Mouse (Mus musculus) liver, embryonic 14.5 days (tissue): Measurements from ENCODE around the gene Med22. TPM values are rescaled to one million over a fixed set of nuclear protein-coding genes. Genes with fewer than 3 reads are reported as not detected.

ENCODE experiments used
- ATAC-seq: fragments of 200-750 bp; cut with Nextera tagmentation; 2 replicates; pipeline ENCODE4 v1.8.0; 2017; ENCODE audit warnings: moderate number of reproducible peaks, mild to moderate bottlenecking, moderate library complexity; ENCODE audit not compliant: insufficient read depth
- DNase-seq, 3 experiments: peaks; one replicate each; pipeline ENCODE4 v3.0.0-alpha.2; 2012 to 2013; ENCODE audit warnings: low read depth in 3 of 3, low spot score in 3 of 3
- H3K27ac ChIP-seq: fragments of 300-500 bp; sonication (generic); 2 replicates; pipeline ENCODE4 v1.5.1; 2014; ENCODE audit warnings: moderate library complexity, mild to moderate bottlenecking, control low read depth, inconsistent platforms
- H3K27me3 ChIP-seq: fragments of 300-500 bp; sonication (generic); 2 replicates; pipeline ENCODE4 v1.6.1; 2014; ENCODE audit warnings: mild to moderate bottlenecking, low read length, moderate library complexity; ENCODE audit not compliant: control insufficient read depth, insufficient read depth
- H3K36me3 ChIP-seq: fragments of 300-500 bp; sonication (generic); replicated peaks from 2 replicates; pipeline ENCODE4 v1.6.1; 2014; ENCODE audit warnings: low read depth; ENCODE audit not compliant: control insufficient read depth, insufficient read depth
- H3K4me1 ChIP-seq, 2 experiments: fragments of 200-500 bp in 1 of 2; fragments of 300-500 bp in 1 of 2; sonication (generic) in 1 of 2; replicated peaks; 2 replicates each; pipeline ENCODE4 v1.6.1; 2012 to 2014; ENCODE audit warnings: antibody characterized with exemption in 1 of 2, inconsistent platforms in 1 of 2, low read length in 1 of 2; ENCODE audit not compliant: control insufficient read depth in 2 of 2, insufficient read depth in 2 of 2
- H3K4me2 ChIP-seq: fragments of 300-500 bp; sonication (generic); 2 replicates; pipeline ENCODE4 v1.6.1; 2014; ENCODE audit warnings: low read depth, mild to moderate bottlenecking, control low read depth, moderate library complexity
- H3K4me3 ChIP-seq, 2 experiments: fragments of 200-500 bp in 1 of 2; fragments of 300-500 bp in 1 of 2; sonication (generic) in 1 of 2; 2 replicates each; pipeline ENCODE4 v1.5.1; 2012 to 2014; ENCODE audit warnings: low read depth in 2 of 2, low read length in 2 of 2, mild to moderate bottlenecking in 2 of 2, control low read depth in 1 of 2, inconsistent platforms in 1 of 2, moderate library complexity in 1 of 2; ENCODE audit not compliant: insufficient read depth in 1 of 2
- H3K9ac ChIP-seq: fragments of 300-500 bp; sonication (generic); replicated peaks from 2 replicates; pipeline ENCODE4 v1.6.1; 2014; ENCODE audit warnings: mild to moderate bottlenecking, control low read depth, moderate library complexity
- H3K9me3 ChIP-seq: fragments of 300-500 bp; sonication (generic); 2 replicates; pipeline ENCODE4 v1.6.1; 2016; ENCODE audit warnings: low read length, mixed read lengths; ENCODE audit not compliant: control insufficient read depth
- CTCF ChIP-seq: IDR thresholded peaks from 2 replicates; pipeline ENCODE4 v1.5.1; 2016; ENCODE audit warnings: antibody characterized with exemption, low read depth, control low read depth
- EP300 ChIP-seq: IDR thresholded peaks from 2 replicates; pipeline ENCODE4 v1.6.1; 2016; ENCODE audit warnings: antibody characterized with exemption, low read depth
- WGBS: fragments of 180-500 bp; shearing (Covaris S2); extraction: QIAGEN DNeasy Blood & Tissue Kit; methylation state at CpG from one replicate; pipeline ENCODE4 v1.1.7; 2014; ENCODE audit not compliant: insufficient replicate concordance; 5-methylcytosine and 5-hydroxymethylcytosine counted together
- polyA plus RNA-seq, 2 experiments: library from polyadenylated mRNA; depleted of rRNA in 1 of 2; stranded (reverse) in 1 of 2; unstranded in 1 of 2; fragments of >200 nt; fragmentation: Nextera tagmentation in 1 of 2; extraction: Ambion mirVana in 1 of 2; gene quantifications; 2 replicates each; pipeline versions ENCODE4 v1.2.1 to v1.2.3; 2012 to 2014

The Med22 gene
- polyA plus RNA-seq, 2 experiments: 10.4 to 15.1 TPM

- no peak overlapping the region for H3K4me3 ChIP-seq
- DNase-seq (no peak), ATAC-seq (no peak)
- H3K27me3 ChIP-seq: no peaks in the 10 kb centered on the region
- no peaks in the 10 kb centered on the region; the same call in 1 of the 2 replicates for H3K36me3 ChIP-seq
- H3K27ac ChIP-seq: no peak overlapping the region
- whole genome bisulfite sequencing: 12% methylated on average over 1 of the region's 1 CpGs
- H3K9ac ChIP-seq: no peak overlapping the region
- H3K9me3 ChIP-seq: no peaks in the 10 kb centered on the region
- TF ChIP-seq EP300: no peak
- TF ChIP-seq CTCF: no peak
- peaks cover 5 to 13% of the 10 kb centered on the region in 2 experiments for H3K4me1 ChIP-seq
- H3K4me2 ChIP-seq: no peak overlapping the region
Observed at GRCm38 (mm10) chr2:26936425-26936824, 25.9 kb upstream of the Med22 start.

DNA sequence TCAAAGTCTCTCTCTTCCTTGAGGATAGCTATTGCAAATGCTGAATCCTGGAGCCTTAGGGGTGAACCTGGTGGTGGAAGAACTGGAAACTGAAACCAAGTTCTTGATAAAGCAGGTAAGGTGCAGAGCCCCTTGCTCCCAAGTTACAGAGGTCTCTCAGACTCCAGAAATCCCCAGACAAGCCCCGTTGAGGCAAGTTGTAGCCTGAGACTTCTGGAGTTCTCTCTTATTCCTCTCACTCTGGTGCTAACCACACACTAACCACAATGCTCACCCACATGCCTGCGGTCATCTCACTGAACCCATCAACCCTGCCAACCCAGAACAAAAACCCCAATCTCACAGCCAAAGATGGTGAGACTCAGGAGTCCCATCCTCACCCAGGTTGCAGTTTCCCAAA, 24.8 kb upstream of the Med22 start:
- Histone ChIP-seq H3K36me3 (peaks cover 5% of the 10 kb centered on the region), H3K9me3 (no peaks in the 10 kb centered on the region), H3K4me1 (peaks cover 9 to 21% of the 10 kb centered on the region in 2 experiments), H3K27ac (no peak overlapping the region), H3K27me3 (no peaks in the 10 kb centered on the region), H3K4me2 (no peak overlapping the region), H3K9ac (no peak overlapping the region), H3K4me3 (no peak overlapping the region)
- TF ChIP-seq EP300 (no peak), CTCF (no peak)
- 14% methylated on average over 2 of the region's 2 CpGs for WGBS
- no peak for DNase-seq
- ATAC-seq: no peak

DNA sequence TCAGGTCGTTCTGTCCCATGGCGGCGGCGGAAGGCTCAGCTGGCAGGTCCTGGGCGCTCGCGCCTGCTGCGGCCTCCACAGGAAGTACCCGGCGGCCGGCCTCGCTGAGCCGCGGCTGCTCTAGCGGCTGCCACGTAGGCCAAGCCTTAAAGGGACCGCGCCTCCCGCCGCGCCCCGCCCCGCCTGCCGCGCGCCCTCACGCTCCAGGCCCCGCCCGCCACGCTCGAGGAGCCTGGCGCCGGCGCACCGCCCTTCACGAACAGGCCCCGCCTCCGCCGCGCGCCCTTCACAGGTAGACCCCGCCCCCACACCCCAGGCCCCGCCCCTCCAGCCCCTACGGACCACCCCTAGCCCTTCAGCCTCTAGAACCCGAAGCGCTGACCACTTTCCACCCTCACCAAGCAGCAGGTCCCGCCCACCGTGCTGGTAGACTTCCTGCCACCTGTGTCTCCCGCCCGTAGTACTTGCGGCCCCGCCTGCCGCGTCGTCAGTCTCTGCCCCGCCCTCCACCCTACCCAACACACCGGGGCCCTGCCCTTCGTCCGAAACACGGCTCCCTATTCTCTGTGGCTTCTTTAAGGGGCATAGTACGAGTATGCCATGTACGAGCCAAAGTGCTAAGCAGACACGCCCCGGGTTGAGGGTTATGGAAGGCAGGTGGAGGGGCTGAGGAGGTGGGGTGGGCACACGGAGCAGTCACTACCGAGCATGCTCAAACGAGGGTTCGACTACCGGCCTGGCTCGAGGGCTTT, 23.0 kb upstream of the Med22 start, which contains the start of the genes Surf4 and Stkld1:
Surf4 (minus strand) TSS at position 625 of the 752 bp plus-strand sequence.
Stkld1 (plus strand) TSS at position 744 of the 752 bp plus-strand sequence.
- Histone ChIP-seq H3K36me3 (peaks cover 14% of the 10 kb centered on the region), H3K4me2 (peak within 1 kb of the TSS; percentile 80), H3K9ac (peak within 1 kb of the TSS; percentile 89), H3K27me3 (no peaks in the 10 kb centered on the region), H3K4me3 (peak within 1 kb of the TSS; percentile 76 to 79), H3K9me3 (no peaks in the 10 kb centered on the region), H3K4me1 (peaks cover 9 to 21% of the 10 kb centered on the region in 2 experiments), H3K27ac (peak within 1 kb of the TSS; percentile 11)
- under 1% methylated on average over 68 of the region's 70 CpGs for WGBS
- no peak for TF ChIP-seq CTCF
- no peak for TF ChIP-seq EP300
- ATAC-seq (peak; percentile 94), DNase-seq (peak; percentile 85 to 87 (median 86))

GRCm38 (mm10) chr2:26932473-26933303, 22.2 kb upstream of the Med22 start:
- H3K4me1 ChIP-seq: peaks cover 9 to 21% of the 10 kb centered on the region in 2 experiments
- H3K4me2 ChIP-seq: peak overlapping the region; percentile 68
- peak overlapping the region; percentile 89 for H3K9ac ChIP-seq
- ATAC-seq: peak; percentile 23
- 1% methylated on average over 48 of the region's 49 CpGs for WGBS
- no peak for DNase-seq
- H3K27ac ChIP-seq: peak overlapping the region; percentile 9; the same call in 1 of the 2 replicates
- H3K9me3 ChIP-seq: no peaks in the 10 kb centered on the region
- H3K27me3 ChIP-seq: no peaks in the 10 kb centered on the region
- peak overlapping the region; percentile 73 to 76 for H3K4me3 ChIP-seq
- peaks cover 14% of the 10 kb centered on the region for H3K36me3 ChIP-seq
- TF ChIP-seq EP300: no peak
- TF ChIP-seq CTCF: no peak
